ENCODE assay signal across 13 mouse cellular contexts in genomic region chr15:95726516-95726915, GRCm38 (mm10).
A peak's percentile ranks its signal among the peaks of the same experiment; 100 is the strongest.
DNase-seq lines count a peak whose midpoint lies in the region; ATAC-seq and TF ChIP-seq lines count a peak whose summit lies in the region.
"Had no signal": no experiment of that assay in that cellular context is flagged by ENCODE, and none has a peak within 500 bp of the region (broad histone marks: within the 10 kb centered on the region; RNA-seq: fewer than 3 reads in every experiment).

No protein-coding gene starts in this region.

- no peak overlapping the region for H3K9ac ChIP-seq in lung, embryonic 14.5 days
- H3K9ac ChIP-seq: forebrain, embryonic 13.5 days; midbrain, embryonic 13.5 days had no signal

- no peaks in the 10 kb centered on the region for H3K4me1 ChIP-seq in lung, embryonic 14.5 days (ENCODE audit: insufficient read depth)
- H3K4me1 ChIP-seq: forebrain, embryonic 13.5 days; midbrain, embryonic 13.5 days had no signal

- no peak overlapping the region for H3K4me2 ChIP-seq in lung, embryonic 14.5 days
- H3K4me2 ChIP-seq: forebrain, embryonic 13.5 days; midbrain, embryonic 13.5 days had no signal

- peak overlapping the region; percentile 32 for H3K4me3 ChIP-seq in gastrocnemius, adult 2 months
- no peak overlapping the region for H3K4me3 ChIP-seq in lung, embryonic 14.5 days (ENCODE audit: low read depth, low read length)
- H3K4me3 ChIP-seq: forebrain, embryonic 13.5 days; midbrain, embryonic 13.5 days had no signal

- no peaks in the 10 kb centered on the region for H3K9me3 ChIP-seq in lung, embryonic 14.5 days (ENCODE audit: low read depth, low read length)
- H3K9me3 ChIP-seq: forebrain, embryonic 13.5 days; midbrain, embryonic 13.5 days had no signal

- ATAC-seq in lung, embryonic 14.5 days (ENCODE audit: insufficient read depth), result no peak
- ATAC-seq: forebrain, embryonic 13.5 days; midbrain, embryonic 13.5 days had no signal

- H3K27ac ChIP-seq in gastrocnemius, adult 2 months, result no peak overlapping the region
- no peak overlapping the region for H3K27ac ChIP-seq in lung, embryonic 14.5 days (ENCODE audit: low read depth)
- H3K27ac ChIP-seq: forebrain, embryonic 13.5 days; hindbrain, postnatal 0 days; macrophage; midbrain, embryonic 13.5 days; stomach, postnatal 0 days had no signal

- DNase-seq in gastrocnemius, adult 2 months, result no peak
- DNase-seq in gastrocnemius, postnatal 36 days, result no peak
- peak; percentile 14 for DNase-seq in lung, embryonic 14.5 days
- DNase-seq in lung, adult 18-20 months, result no peak
- peak; percentile 27 to 48 for DNase-seq in heart, adult 9 months (ENCODE audit: low spot score in 2 of 2)
- peak; percentile 56 for DNase-seq in lung, postnatal 10 days
- no peak for DNase-seq in frontal cortex, postnatal 10 days (ENCODE audit: low spot score in 2 of 2)
- DNase-seq in frontal cortex, postnatal 14 days (ENCODE audit: low spot score in 2 of 2), result no peak

- H3K27me3 ChIP-seq in lung, embryonic 14.5 days (ENCODE audit: insufficient read depth, low read length), result no peaks in the 10 kb centered on the region
- H3K27me3 ChIP-seq: forebrain, embryonic 13.5 days; midbrain, embryonic 13.5 days had no signal

- 69% methylated on average over 13 of the region's 13 CpGs for WGBS in lung, embryonic 14.5 days

- intact Hi-C loops in gastrocnemius, adult 2 months (cut with DNase I), result no loop called here
- intact Hi-C loops in gastrocnemius, postnatal 36 days (cut with DNase I), result no loop called here

- TF ChIP-seq CTCF in gastrocnemius, adult 2 months (IDR thresholded peaks at IDR 0.05), result no peak
- no peak for TF ChIP-seq CTCF in lung, embryonic 14.5 days (IDR thresholded peaks at IDR 0.05; ENCODE audit: low read depth)

- H3K36me3 ChIP-seq in lung, embryonic 14.5 days (ENCODE audit: insufficient read depth), result no peaks in the 10 kb centered on the region
- H3K36me3 ChIP-seq: midbrain, embryonic 13.5 days had no signal

Comparison
In these comparisons a context has a peak if more than half of its experiments do, and no peak if none do; other contexts are left out.
1. DNase-seq: peak in lung, embryonic 14.5 days (single experiment), heart, adult 9 months (2 of 2) and lung, postnatal 10 days (single experiment); none in gastrocnemius, adult 2 months (single experiment), gastrocnemius, postnatal 36 days (0 of 2), lung, adult 18-20 months (0 of 2), frontal cortex, postnatal 10 days (0 of 2) and frontal cortex, postnatal 14 days (0 of 2).